Mouse (Mus musculus) megakaryocyte progenitor cell, adult 5-6 weeks (primary cell): ENCODE data around the gene Gm15155. TPM values are rescaled to one million over a fixed set of nuclear protein-coding genes. Genes with fewer than 3 reads are reported as not detected.
"Not testable (repeated sequence)": the region's sequence is repeated elsewhere in the genome, so short reads cannot be mapped to it uniquely, and the experiment has no call there.

ENCODE experiments used
- ATAC-seq: replicated peaks from 2 replicates; pipeline ENCODE4 v1.8.0; 2016; ENCODE audit warnings: mild to moderate bottlenecking, moderate TSS enrichment, inconsistent platforms; ENCODE audit not compliant: poor library complexity
- total RNA-seq, 2 experiments: library from RNA; stranded (forward) in 1 of 2; stranded (reverse) in 1 of 2; fragments of 157-497, 149-512 nt in 1 of 2; fragments of 200-1000 nt in 1 of 2; gene quantifications; 2 replicates each; pipeline versions ENCODE4 v1.2.3 to v1.2.4; 2015 to 2017

Gene Gm15155
- total RNA-seq, 2 experiments from 2014 or later = not detected

DNA sequence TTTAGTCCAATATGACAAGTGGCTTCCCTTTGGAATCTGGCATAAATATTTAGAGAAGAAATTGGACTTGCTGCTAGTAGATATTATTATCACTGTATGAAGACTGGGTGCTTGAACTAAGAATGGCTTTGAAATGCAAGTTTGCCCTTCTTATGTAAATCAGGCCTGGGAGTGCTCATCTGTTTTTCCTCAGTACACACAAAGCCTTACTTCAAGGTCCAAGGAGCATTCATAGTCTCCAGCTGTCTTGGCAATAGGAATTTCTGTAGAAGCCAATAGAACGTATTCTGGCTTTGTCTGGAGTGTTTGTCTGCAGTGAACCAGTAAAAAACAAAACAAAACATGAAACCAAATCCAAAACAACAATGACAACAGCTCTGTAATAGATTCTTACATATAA is 278.6 kb downstream of the Gm15155 start:
- no peak for ATAC-seq

DNA sequence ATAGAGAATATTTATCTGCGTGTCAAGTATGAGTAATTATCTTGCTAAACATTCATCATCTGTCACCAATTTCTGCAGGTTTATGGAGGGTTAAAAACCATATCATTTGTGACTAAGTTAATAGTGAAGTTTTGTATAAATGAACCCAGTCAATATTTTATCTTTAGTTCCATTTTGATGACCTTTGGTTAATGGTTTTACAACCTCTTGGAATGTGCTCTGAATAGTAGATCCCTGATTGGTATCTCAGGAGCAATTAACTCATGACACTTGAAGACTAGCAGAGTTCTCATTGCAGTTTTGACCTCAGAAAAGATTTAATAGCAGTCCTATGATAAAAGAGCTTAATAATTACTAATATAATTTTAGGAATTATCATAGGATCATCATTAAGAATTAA is 385.2 kb downstream of the Gm15155 start:
- ATAC-seq = no peak

- no peak for ATAC-seq
Measured at GRCm38 (mm10) chrX:156155776-156156175, 531.2 kb downstream of the Gm15155 start.

GRCm38 (mm10) chrX:156171587-156171986 is 547.0 kb downstream of the Gm15155 start:
- no peak for ATAC-seq

- ATAC-seq = not testable (repeated sequence)
Measured at GRCm38 (mm10) chrX:156303806-156304205, 679.3 kb downstream of the Gm15155 start.

Other genes starting within 250 kb of the Gm15155 start
- not detected in 2 replicates for gene Ptchd1, start 927 bp upstream of the Gm15155 start, total RNA-seq (2015)
- gene Ptchd1, start 927 bp upstream of the Gm15155 start, total RNA-seq (2017) = 0.21 TPM in 1 of 2 replicates, not detected in the other